Mouse (Mus musculus) G1E (cell line): Measurements from ENCODE around the gene Madd. TPM values are rescaled to one million over a fixed set of nuclear protein-coding genes. Genes with fewer than 3 reads are reported as not detected.

Experiments
- ATAC-seq: 2 replicates; pipeline ENCODE4 v1.8.0; 2016; ENCODE audit warnings: mild to moderate bottlenecking; ENCODE audit not compliant: insufficient number of reproducible peaks, poor library complexity, low FRiP score, severe bottlenecking; ENCODE audit errors: extremely low read depth
- DNase-seq: peaks from one replicate; pipeline ENCODE4 v3.0.0; 2012; ENCODE audit warnings: low spot score
- H3K27me3 ChIP-seq: 2 replicates; pipeline ENCODE4 v1.6.1; 2012; ENCODE audit warnings: mild to moderate bottlenecking, low read length, inconsistent platforms; ENCODE audit not compliant: insufficient read depth
- H3K36me3 ChIP-seq: replicated peaks from 2 replicates; pipeline ENCODE3; 2012; ENCODE audit warnings: mild to moderate bottlenecking, inconsistent platforms
- H3K4me1 ChIP-seq: 2 replicates; pipeline ENCODE4 v1.6.1; 2012; ENCODE audit warnings: low read depth, low read length, inconsistent platforms, mixed read lengths; ENCODE audit not compliant: insufficient read depth
- H3K4me3 ChIP-seq: 2 replicates; pipeline ENCODE4 v1.5.1; 2012; ENCODE audit warnings: low read depth, mild to moderate bottlenecking, inconsistent platforms, low read length, moderate library complexity, mixed read lengths
- H3K9me3 ChIP-seq: replicated peaks from 2 replicates; pipeline ENCODE4 v1.6.1; 2012; ENCODE audit warnings: inconsistent platforms
- CTCF ChIP-seq: IDR thresholded peaks from 2 replicates; pipeline ENCODE4 v1.5.1; 2012; ENCODE audit warnings: low read depth, low read length, inconsistent platforms, mixed read lengths
- GATA1 ChIP-seq: IDR thresholded peaks from 2 replicates; pipeline ENCODE4 v1.6.1; 2012; ENCODE audit warnings: borderline replicate concordance, low read length, inconsistent platforms, mixed read lengths
- GATA2 ChIP-seq: IDR thresholded peaks from 2 replicates; pipeline ENCODE4 v1.6.1; 2012; ENCODE audit warnings: low read depth, low read length, inconsistent platforms, borderline replicate concordance
- POLR2AphosphoS5 ChIP-seq: IDR thresholded peaks from 2 replicates; pipeline ENCODE4 v1.6.1; 2012; ENCODE audit warnings: low read depth, low read length, inconsistent platforms; ENCODE audit not compliant: insufficient replicate concordance
- TAL1 ChIP-seq: conservative IDR thresholded peaks from 2 replicates; pipeline ENCODE4 v1.6.1; 2012; ENCODE audit warnings: low read depth, low read length, inconsistent platforms, mixed read lengths
- polyA plus RNA-seq: library from polyadenylated mRNA; stranded (reverse); fragments of >175 nt; gene quantifications from 2 replicates; pipeline ENCODE4 v1.2.3, GENCODE M21; 2012
- total RNA-seq, 2 experiments: library from RNA; stranded (forward) in 1 of 2; stranded (reverse) in 1 of 2; fragments of 200-1000 nt in 1 of 2; fragments of >200 nt in 1 of 2; fragmentation: Nextera tagmentation in 1 of 2; gene quantifications; 2 replicates each; pipeline ENCODE4 v1.2.3; 2014 to 2017

Gene Madd
- total and polyA plus RNA-seq, 3 experiments: 10.4 to 26.7 (median 18.0) TPM

GRCm38 (mm10) chr2:91088987-91089386 lies 94.7 kb downstream of the Madd start:
- TF ChIP-seq TAL1 (no peak), POLR2AphosphoS5 (no peak), GATA2 (no peak), CTCF (no peak), GATA1 (no peak)
- H3K27me3 ChIP-seq: peaks cover 7% of the 10 kb centered on the region; the same call in 1 of the 2 replicates
- peak overlapping the region; percentile 37; the same call in 1 of the 2 replicates for H3K4me3 ChIP-seq
- no peaks in the 10 kb centered on the region for H3K36me3 ChIP-seq
- H3K9me3 ChIP-seq: no peaks in the 10 kb centered on the region
- no peak for ATAC-seq
- DNase-seq: no peak
- H3K4me1 ChIP-seq: peaks cover 75% of the 10 kb centered on the region

GRCm38 (mm10) chr2:91087453-91087852 lies 96.2 kb downstream of the Madd start:
- Histone ChIP-seq H3K36me3 (no peaks in the 10 kb centered on the region), H3K4me1 (peaks cover 80% of the 10 kb centered on the region), H3K27me3 (peaks cover 7% of the 10 kb centered on the region; the same call in 1 of the 2 replicates), H3K4me3 (no peak overlapping the region), H3K9me3 (no peaks in the 10 kb centered on the region)
- no peak for ATAC-seq
- TF ChIP-seq TAL1 (no peak), GATA1 (no peak)
- DNase-seq: no peak

Other genes starting within 250 kb of the Madd start
- gene Celf1, start 243.5 kb downstream of the Madd start, total RNA-seq (2014; fragmentation: Nextera tagmentation): 67.0 and 73.9 TPM in 2 replicates
- 59.1 and 66.2 TPM in 2 replicates for gene Celf1, start 243.5 kb downstream of the Madd start, total RNA-seq (2017)
- 93.8 and 97.1 TPM in 2 replicates for gene Celf1, start 243.5 kb downstream of the Madd start, polyA plus RNA-seq
- 1.8 TPM in 1 of 2 replicates, not detected in the other for gene Rapsn, start 148.2 kb downstream of the Madd start, total RNA-seq (2014; fragmentation: Nextera tagmentation)
- gene Rapsn, start 148.2 kb downstream of the Madd start, total RNA-seq (2017): 3.4 and 4.4 TPM in 2 replicates
- gene Rapsn, start 148.2 kb downstream of the Madd start, polyA plus RNA-seq: 2.3 and 3.7 TPM in 2 replicates
- gene Psmc3, start 129.8 kb downstream of the Madd start, total RNA-seq (2014; fragmentation: Nextera tagmentation): 109 and 141 TPM in 2 replicates
- gene Psmc3, start 129.8 kb downstream of the Madd start, total RNA-seq (2017): 280 and 333 TPM in 2 replicates
- gene Psmc3, start 129.8 kb downstream of the Madd start, polyA plus RNA-seq: 151 and 165 TPM in 2 replicates
- 23.6 and 24.9 TPM in 2 replicates for gene Slc39a13, start 113.4 kb downstream of the Madd start, total RNA-seq (2014; fragmentation: Nextera tagmentation)
- gene Slc39a13, start 113.4 kb downstream of the Madd start, total RNA-seq (2017): 8.6 and 12.7 TPM in 2 replicates
- 12.1 and 13.6 TPM in 2 replicates for gene Slc39a13, start 113.4 kb downstream of the Madd start, polyA plus RNA-seq
- 79.8 and 99.2 TPM in 2 replicates for gene Spi1, start 101.4 kb downstream of the Madd start, total RNA-seq (2014; fragmentation: Nextera tagmentation)
- 23.5 and 25.4 TPM in 2 replicates for gene Spi1, start 101.4 kb downstream of the Madd start, total RNA-seq (2017)
- gene Spi1, start 101.4 kb downstream of the Madd start, polyA plus RNA-seq: 135 and 138 TPM in 2 replicates
- not detected in 2 replicates for gene Mybpc3, start 65.7 kb downstream of the Madd start, total RNA-seq (2014; fragmentation: Nextera tagmentation)
- under 0.01 TPM in 1 of 2 replicates, not detected in the other for gene Mybpc3, start 65.7 kb downstream of the Madd start, total RNA-seq (2017)
- gene Mybpc3, start 65.7 kb downstream of the Madd start, polyA plus RNA-seq: not detected in 2 replicates
- gene Nr1h3, start 19.0 kb upstream of the Madd start, total RNA-seq (2014; fragmentation: Nextera tagmentation): not detected in 2 replicates
- 0.38 and 0.52 TPM in 2 replicates for gene Nr1h3, start 19.0 kb upstream of the Madd start, total RNA-seq (2017)
- 0.18 and 0.27 TPM in 2 replicates for gene Nr1h3, start 19.0 kb upstream of the Madd start, polyA plus RNA-seq
- 19.5 and 21.1 TPM in 2 replicates for gene Acp2, start 19.0 kb upstream of the Madd start, total RNA-seq (2014; fragmentation: Nextera tagmentation)
- 9.6 and 17.2 TPM in 2 replicates for gene Acp2, start 19.0 kb upstream of the Madd start, total RNA-seq (2017)
- gene Acp2, start 19.0 kb upstream of the Madd start, polyA plus RNA-seq: 4.0 and 5.3 TPM in 2 replicates
- gene Ddb2, start 53.1 kb upstream of the Madd start, total RNA-seq (2014; fragmentation: Nextera tagmentation): 12.9 and 18.7 TPM in 2 replicates
- 15.2 and 18.5 TPM in 2 replicates for gene Ddb2, start 53.1 kb upstream of the Madd start, total RNA-seq (2017)
- gene Ddb2, start 53.1 kb upstream of the Madd start, polyA plus RNA-seq: 1.3 and 1.5 TPM in 2 replicates
- gene Pacsin3, start 72.1 kb upstream of the Madd start, total RNA-seq (2014; fragmentation: Nextera tagmentation): not detected in 2 replicates
- 0.33 and 0.35 TPM in 2 replicates for gene Pacsin3, start 72.1 kb upstream of the Madd start, total RNA-seq (2017)
- 0.16 and 0.44 TPM in 2 replicates for gene Pacsin3, start 72.1 kb upstream of the Madd start, polyA plus RNA-seq
- 48.5 and 52.4 TPM in 2 replicates for gene Arfgap2, start 81.1 kb upstream of the Madd start, total RNA-seq (2014; fragmentation: Nextera tagmentation)
- gene Arfgap2, start 81.1 kb upstream of the Madd start, total RNA-seq (2017): 53.0 and 54.9 TPM in 2 replicates
- gene Arfgap2, start 81.1 kb upstream of the Madd start, polyA plus RNA-seq: 42.1 and 44.2 TPM in 2 replicates